Mouse (Mus musculus) induced T-regulatory cell, adult 2 months (primary cell): Measurements from ENCODE around the gene Scel.

Experiments used
- DNase-seq: peaks from one replicate; pipeline ENCODE4 v3.0.0-alpha.2; 2012; ENCODE audit warnings: low read depth

Scel gene

GRCm38 (mm10) chr14:103571598-103572320 is 58.6 kb downstream of the Scel start:
- DNase-seq, result no peak

GRCm38 (mm10) chr14:103575854-103576253 is 62.7 kb downstream of the Scel start:
- peak; percentile 3 for DNase-seq

GRCm38 (mm10) chr14:103577011-103577410 is 63.9 kb downstream of the Scel start:
- no peak for DNase-seq

DNA sequence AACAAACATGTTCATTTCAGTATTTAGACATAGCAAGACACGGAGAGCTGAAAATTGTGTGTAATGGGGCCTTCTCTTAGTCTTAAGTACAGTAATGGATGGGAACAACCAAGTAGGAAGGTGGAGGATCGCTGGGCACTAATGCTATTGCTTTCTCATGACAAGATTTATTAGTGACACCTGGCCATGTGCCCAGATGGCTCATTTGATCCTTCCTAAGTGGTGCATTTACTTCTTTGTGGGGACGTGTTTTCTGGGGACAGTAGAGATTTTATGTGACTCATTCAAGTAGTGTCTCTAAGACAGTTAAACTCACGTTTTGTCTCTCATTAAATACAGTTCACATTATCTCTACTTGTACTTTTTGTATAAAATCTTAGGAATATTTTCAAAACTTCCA is 73.5 kb downstream of the Scel start:
- no peak for DNase-seq

- DNase-seq, result no peak
Measured at GRCm38 (mm10) chr14:103587208-103587900, 74.2 kb downstream of the Scel start.

DNA sequence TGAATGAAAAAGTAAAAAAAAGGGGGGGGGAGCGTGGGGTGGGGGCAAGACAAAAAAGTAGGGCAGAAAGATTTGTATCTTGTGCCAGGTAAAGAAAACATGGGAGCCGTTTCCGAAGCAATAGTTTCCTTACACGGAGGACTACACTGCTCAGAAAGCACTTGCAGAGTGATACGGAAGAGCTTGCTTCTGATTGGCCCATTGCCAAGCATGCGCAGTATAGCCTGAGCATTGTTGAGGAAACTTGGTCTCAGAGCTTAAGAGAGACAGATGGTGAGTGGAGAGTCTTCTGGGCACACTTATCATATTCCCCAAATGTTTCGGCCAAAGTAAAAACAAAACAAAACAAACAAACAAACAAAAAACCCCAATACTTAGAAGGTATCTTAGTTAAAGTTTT is 76.7 kb downstream of the Scel start:
- peak; percentile 3 for DNase-seq

- DNase-seq, result no peak
Measured at GRCm38 (mm10) chr14:103595870-103596269, 82.7 kb downstream of the Scel start.

DNA sequence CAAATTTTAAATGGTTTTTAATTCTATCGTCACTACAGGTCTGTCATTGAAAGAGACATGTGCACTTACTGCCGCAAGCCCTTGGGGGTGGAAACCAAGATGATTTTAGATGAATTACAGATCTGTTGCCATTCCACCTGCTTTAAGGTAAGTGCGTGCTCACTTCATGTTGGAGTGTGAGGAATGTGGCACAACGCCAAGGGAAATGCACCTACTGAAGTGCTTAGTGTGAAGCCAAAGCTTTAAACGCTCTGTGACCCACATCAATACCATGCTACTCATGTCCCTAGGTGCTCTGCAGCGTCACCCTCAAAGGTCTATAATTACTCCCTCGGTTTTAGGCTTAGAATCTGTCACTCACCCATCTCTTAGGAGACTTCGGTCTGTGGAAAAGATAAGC is 94.9 kb downstream of the Scel start:
- DNase-seq, result no peak

DNA sequence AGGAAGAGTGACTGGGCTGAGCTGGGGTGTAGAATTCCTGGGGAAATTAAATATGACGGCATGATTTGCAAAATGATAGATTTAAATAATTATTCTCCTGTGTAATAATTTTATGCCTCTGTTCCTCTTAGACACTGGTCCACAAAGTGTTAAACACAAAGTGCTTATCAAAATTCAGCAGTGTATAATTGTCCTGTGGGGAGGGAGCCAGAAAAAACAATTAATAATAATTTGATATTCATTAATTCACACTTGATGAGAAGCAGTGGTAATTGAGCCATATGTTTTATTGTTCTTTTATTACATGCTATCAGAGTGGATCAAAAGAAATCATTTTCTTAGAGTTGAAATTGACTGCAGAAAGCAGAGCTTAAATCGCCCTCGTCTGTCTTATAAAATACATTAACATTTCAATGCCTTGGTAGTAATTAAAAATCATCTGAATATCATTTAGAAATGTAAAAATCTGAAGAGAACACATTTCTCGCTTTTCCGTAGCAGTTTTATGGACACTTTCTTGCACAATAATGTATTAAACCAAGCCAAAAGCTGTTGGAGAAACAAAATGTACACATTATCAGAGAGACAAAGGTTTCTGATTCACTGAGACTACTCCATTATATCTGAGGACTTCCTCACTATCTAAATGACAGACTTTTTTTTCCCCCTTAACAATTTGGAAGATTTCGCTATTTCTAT is 100.6 kb downstream of the Scel start:
- DNase-seq, result no peak

- DNase-seq, result no peak
Measured at GRCm38 (mm10) chr14:103614272-103614587, 101.1 kb downstream of the Scel start.

DNA sequence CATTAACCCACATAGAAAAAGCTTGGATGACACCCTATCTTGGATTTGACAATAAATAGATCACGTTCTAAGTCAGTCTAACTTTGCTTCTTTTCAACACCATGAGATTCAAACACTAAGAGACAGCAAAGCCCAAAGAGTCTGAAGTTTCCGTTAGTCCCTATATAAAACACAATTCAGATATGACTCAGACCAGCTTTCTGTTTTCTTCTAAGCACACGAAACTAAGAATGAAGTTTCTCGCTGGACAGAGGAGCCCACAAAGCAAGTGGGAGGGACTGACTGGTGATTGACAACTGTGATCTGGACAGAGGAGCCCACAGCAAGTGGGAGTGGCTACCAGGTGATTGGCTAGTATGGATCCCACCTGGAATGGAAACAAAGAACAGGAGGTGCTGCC is 106.6 kb downstream of the Scel start:
- peak; percentile 71 for DNase-seq

DNA sequence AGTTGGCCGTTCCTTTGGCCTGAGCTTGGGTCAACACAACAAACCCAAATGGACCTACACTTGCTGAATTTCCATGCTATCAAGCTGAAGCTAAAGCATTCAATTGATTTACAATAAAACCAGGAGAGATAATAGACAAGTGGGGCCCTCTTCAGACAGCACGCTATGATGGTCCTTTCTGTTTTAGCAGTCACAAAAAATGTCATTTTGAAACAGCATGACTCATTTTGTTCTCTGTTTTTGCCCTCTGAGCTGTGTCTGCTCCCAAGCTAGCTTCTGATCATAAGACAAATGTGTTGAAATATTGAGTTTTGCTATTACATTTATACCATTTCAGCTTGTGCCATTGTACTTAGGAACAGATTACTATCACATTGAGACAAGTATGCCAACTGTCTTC is 108.1 kb downstream of the Scel start:
- DNase-seq, result peak; percentile 60

DNA sequence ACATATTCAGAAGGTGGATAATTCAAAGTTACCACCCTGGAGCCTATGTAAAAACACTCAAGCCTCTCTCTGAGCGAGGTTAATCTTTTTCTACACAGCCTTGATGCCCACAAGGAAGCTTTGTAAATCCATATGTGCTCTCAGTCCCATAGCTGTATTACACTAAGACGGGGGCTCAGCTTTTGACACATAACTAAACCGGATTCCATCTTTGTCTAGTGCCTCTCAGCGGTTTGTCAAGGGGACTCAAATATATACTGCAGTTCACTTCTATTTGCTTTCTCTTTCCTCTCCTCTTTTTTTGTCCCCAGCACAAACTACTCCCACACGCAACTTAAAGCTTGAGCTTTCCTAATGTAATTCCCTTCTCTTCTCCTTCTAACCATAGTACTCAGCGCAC is 113.0 kb downstream of the Scel start:
- DNase-seq, result no peak

DNA sequence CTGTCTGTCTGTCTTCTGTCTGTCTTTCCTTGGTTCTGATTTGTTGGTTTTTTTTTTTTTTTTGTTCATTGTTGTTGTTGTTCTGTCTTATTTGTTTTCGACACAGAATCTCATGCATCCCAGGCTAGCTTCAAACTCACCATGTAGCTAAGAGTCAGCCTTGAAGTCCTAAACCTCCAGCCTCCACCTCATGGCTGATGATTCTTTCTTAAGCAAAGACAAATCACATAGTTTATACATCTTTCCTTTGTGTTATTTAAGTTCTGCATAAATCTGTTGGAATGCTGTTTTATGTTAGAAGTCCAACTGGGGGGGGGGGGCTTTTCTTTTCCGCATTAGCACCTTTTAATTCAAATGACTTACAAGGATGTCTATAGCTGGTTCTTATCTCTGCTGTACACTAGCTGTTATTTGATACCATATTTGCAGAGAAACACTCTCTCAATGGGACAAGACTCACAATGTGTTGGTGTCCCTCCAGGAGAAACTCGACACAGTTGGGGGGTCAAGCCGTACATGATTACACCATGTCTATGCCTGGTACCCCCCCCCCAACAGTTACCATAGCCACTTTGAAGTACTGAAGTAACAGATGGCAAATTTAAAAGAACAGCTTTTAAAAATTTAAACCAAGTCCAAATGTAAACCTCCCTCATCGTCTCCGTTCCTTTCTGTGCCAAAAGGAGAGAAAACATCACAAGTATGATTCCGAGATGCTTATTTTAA is 116.7 kb downstream of the Scel start:
- no peak for DNase-seq

GRCm38 (mm10) chr14:103630545-103630944 is 117.4 kb downstream of the Scel start:
- DNase-seq, result peak; percentile 69

DNA sequence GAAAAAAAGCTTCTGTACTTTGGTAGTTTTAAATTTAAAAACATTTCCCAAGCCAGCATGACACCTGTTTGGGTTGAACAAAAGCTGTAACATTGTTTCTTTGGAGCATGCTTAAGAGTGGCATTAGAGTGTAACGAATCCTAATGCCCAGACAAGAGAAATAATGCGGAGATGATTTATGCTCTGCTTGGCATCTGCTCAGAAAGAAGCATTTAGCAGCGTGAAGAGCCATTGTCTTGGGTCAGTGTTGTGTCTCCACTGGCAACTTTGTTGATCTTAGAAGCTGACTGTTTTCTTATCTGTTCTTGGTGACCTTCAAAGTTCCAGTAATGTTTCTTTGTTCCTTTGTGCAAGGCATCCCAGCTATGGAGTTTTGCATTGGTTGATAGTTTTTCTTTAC is 130.8 kb downstream of the Scel start:
- no peak for DNase-seq

DNA sequence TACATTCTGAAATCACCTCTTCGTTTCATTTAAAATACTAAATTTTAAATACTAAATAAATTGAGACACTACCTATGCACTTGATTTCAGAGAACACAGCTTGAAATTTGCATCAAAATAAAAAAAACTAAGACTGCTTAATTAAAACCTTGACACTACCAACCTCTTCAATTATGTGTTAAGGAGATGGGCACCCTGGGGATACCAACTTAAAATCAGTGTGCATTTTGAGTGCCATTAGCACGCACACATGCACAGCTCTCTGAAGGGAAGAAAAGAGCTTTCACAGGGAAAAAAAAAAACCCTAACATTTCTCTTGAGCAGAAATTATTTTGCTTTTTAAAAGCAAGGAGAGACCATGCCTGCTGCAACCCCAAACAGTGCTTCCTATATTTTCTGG is 134.8 kb downstream of the Scel start:
- DNase-seq, result no peak

- DNase-seq, result peak; percentile 71
Measured at GRCm38 (mm10) chr14:103648623-103649255, 135.6 kb downstream of the Scel start.

- no peak for DNase-seq
Measured at GRCm38 (mm10) chr14:103649302-103649701, 136.2 kb downstream of the Scel start.

DNA sequence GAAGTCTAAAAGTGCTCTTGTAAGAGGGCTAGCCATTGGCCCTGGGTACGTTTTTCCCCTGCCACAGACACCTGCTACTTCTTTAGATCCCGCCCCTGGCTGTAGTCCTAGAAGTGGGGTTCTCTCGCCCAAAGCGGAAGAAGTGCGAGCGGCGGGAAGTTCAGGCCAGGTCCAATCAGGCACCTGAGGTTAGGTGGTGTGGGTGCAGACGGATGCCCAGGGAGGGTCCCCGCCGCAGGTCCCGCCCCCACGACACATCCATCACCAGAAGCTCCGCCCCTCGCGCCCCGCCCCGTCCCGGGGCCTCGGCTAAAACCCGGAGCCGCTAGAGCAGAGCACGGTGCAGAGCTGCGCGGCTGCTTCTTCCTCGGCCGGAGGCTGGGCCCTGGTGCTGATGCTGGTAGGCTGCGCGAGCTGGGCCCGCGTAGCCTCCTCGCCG is 136.8 kb downstream of the Scel start, which contains the start of gene Slain1:
TSS of gene Slain1 (plus strand) at position 333 of the 439 bp plus-strand sequence.
- peak; percentile 98 for DNase-seq

DNA sequence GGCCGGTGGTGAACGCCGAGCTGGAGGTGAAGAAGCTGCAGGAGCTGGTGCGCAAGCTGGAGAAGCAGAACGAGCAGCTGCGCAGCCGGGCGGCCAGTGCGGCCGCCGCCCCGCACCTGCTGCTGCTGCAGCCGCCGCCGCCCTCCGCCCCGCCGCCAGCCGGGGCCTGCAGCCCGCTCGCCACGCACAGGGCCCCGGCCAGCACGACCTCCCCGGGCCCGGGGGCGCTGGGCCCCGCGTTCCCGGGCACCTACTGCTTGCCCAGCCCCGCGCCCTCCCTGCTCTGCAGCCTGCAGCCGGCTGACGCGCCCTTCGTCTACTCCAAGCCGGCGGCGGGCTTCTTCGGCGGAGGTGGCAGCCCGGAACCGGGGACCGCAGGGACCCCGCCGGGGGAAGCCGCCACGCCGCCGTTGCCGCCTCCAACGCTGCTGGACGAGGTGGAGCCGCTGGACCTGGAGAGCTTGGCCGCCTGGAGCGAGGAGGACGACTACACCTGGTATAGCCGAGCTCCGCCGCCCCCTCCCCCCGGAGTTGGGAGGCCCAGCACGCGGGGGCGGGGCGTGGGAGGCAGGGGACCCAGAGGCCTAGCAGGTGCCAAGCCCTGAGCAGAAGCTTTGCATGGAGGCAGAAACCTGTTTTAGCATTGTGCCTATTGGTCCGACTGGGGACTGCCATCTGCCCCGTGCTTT is 137.4 kb downstream of the Scel start:
- peak; percentile 86 for DNase-seq
